Mouse (Mus musculus) kidney, embryonic 15.5 days (tissue): Measurements from ENCODE around the gene Pask. TPM values are rescaled to one million over a fixed set of nuclear protein-coding genes. Genes with fewer than 3 reads are reported as not detected.
"Not testable (repeated sequence)": the region's sequence is repeated elsewhere in the genome, so short reads cannot be mapped to it uniquely, and the experiment has no call there.

Source experiments
- ATAC-seq: fragments of 200-750 bp; cut with Nextera tagmentation; replicated peaks from 2 replicates; pipeline ENCODE4 v1.8.0; 2017; ENCODE audit warnings: moderate TSS enrichment; ENCODE audit not compliant: low FRiP score
- H3K27ac ChIP-seq: fragments of 300-500 bp; sonication (generic); 2 replicates; pipeline ENCODE4 v1.5.1; 2015; ENCODE audit warnings: mild to moderate bottlenecking, inconsistent platforms
- H3K27me3 ChIP-seq: fragments of 300-500 bp; sonication (generic); 2 replicates; pipeline ENCODE4 v1.6.1; 2015; ENCODE audit warnings: inconsistent platforms
- H3K36me3 ChIP-seq: fragments of 300-500 bp; sonication (generic); 2 replicates; pipeline ENCODE4 v1.6.1; 2015; ENCODE audit warnings: inconsistent platforms
- H3K4me1 ChIP-seq: fragments of 300-500 bp; sonication (generic); 2 replicates; pipeline ENCODE4 v1.6.1; 2015; ENCODE audit warnings: inconsistent platforms
- H3K4me2 ChIP-seq: fragments of 300-500 bp; sonication (generic); 2 replicates; pipeline ENCODE4 v1.6.1; 2015; ENCODE audit warnings: moderate library complexity, mild to moderate bottlenecking, inconsistent platforms
- H3K4me3 ChIP-seq: fragments of 300-500 bp; sonication (generic); replicated peaks from 2 replicates; pipeline ENCODE4 v1.5.1; 2015; ENCODE audit warnings: mild to moderate bottlenecking, inconsistent platforms
- H3K9ac ChIP-seq: fragments of 300-500 bp; sonication (generic); 2 replicates; pipeline ENCODE4 v1.6.1; 2015; ENCODE audit warnings: mild to moderate bottlenecking, inconsistent platforms
- H3K9me3 ChIP-seq: fragments of 300-500 bp; sonication (generic); replicated peaks from 2 replicates; pipeline ENCODE4 v1.6.1; 2016; ENCODE audit warnings: inconsistent platforms
- WGBS: fragments of 180-500 bp; shearing (Covaris S2); methylation state at CpG from one replicate; pipeline ENCODE4 v1.1.7; 2015; ENCODE audit warnings: mixed read lengths; 5-methylcytosine and 5-hydroxymethylcytosine counted together
- polyA plus RNA-seq: library from polyadenylated mRNA; unstranded; fragments of >200 nt; fragmentation: Nextera tagmentation; extraction: Ambion mirVana; gene quantifications from 2 replicates; pipeline ENCODE4 v1.2.1, GENCODE M21; 2015

Gene Pask
- polyA plus RNA-seq, 1 experiment from 2014 or later = 17.4 TPM

GRCm38 (mm10) chr1:93334621-93335020 is 8.7 kb downstream of the Pask start:
- Histone ChIP-seq H3K4me1 (no peaks in the 10 kb centered on the region), H3K9me3 (no peaks in the 10 kb centered on the region), H3K9ac (no peak overlapping the region), H3K4me3 (no peak overlapping the region), H3K27me3 (no peaks in the 10 kb centered on the region), H3K27ac (no peak overlapping the region), H3K4me2 (no peak overlapping the region), H3K36me3 (peaks cover 63% of the 10 kb centered on the region)
- ATAC-seq = no peak
- 74% methylated on average over 2 of the region's 2 CpGs for WGBS

DNA sequence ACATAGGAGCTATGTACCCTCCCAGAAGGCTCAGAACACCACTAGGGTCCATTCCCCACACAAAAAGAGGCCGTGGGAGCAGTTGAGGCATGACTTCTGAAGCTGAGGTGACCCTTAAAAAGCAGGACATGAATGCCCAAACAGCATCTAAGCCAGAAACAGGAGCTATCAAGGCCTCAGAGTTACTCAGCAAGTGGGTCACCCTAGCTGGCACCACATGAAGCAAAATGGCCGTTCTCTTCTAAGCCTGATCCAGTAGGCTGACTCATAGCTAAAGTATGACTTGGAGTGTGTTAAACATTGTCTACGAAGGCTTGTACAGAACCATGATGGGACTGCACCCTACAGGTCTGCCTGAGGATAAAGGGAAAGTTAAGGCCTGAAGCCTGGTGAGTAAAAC is 16.8 kb downstream of the Pask start:
- Histone ChIP-seq H3K9ac (no peak overlapping the region), H3K4me1 (no peaks in the 10 kb centered on the region), H3K36me3 (peaks cover 87% of the 10 kb centered on the region), H3K27ac (no peak overlapping the region), H3K4me3 (no peak overlapping the region), H3K4me2 (no peak overlapping the region), H3K9me3 (no peaks in the 10 kb centered on the region), H3K27me3 (no peaks in the 10 kb centered on the region)
- 93% methylated on average over 3 of the region's 3 CpGs for WGBS
- ATAC-seq = no peak

DNA sequence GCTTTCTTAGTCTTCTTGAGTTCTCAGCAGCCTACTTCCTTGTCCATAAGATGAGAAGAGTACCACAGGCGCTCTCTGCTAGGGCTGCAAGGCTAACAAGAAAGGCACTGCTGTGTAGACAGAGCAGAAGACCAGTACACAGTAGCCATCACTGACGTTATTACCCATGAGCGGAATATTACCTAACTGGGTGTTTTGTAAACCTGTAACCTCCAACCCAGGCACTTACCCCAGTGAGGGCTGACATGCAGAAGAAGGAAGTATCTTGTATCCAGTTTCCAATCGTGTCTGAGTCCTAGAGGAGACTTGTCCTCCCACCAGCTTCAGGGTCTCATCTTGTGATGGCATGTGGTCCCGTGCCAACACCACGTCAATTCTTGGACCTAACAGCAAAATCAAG is 19.3 kb downstream of the Pask start:
- H3K27me3 ChIP-seq = no peaks in the 10 kb centered on the region
- H3K9ac ChIP-seq = no peak overlapping the region
- no peaks in the 10 kb centered on the region for H3K9me3 ChIP-seq
- ATAC-seq = no peak
- peaks cover 90% of the 10 kb centered on the region for H3K36me3 ChIP-seq
- WGBS = 90% methylated on average over 6 of the region's 6 CpGs
- H3K27ac ChIP-seq = no peak overlapping the region
- no peaks in the 10 kb centered on the region for H3K4me1 ChIP-seq
- no peak overlapping the region for H3K4me3 ChIP-seq
- no peak overlapping the region for H3K4me2 ChIP-seq

- H3K4me2 ChIP-seq = peak within 1 kb of the TSS; percentile 84
- H3K9me3 ChIP-seq = no peaks in the 10 kb centered on the region
- peak; percentile 96 for ATAC-seq
- peak within 1 kb of the TSS; percentile 71 for H3K27ac ChIP-seq
- peaks cover 9% of the 10 kb centered on the region for H3K4me1 ChIP-seq
- H3K9ac ChIP-seq = peak within 1 kb of the TSS; percentile 90
- peaks cover 52% of the 10 kb centered on the region for H3K36me3 ChIP-seq
- 6% methylated on average over 36 of the region's 36 CpGs for WGBS
- H3K4me3 ChIP-seq = peak within 1 kb of the TSS; percentile 91
- H3K27me3 ChIP-seq = no peaks in the 10 kb centered on the region
These were observed 37.5 kb downstream of the Pask start, which contains the start of gene Mterf4 for GRCm38 (mm10) chr1:93305581-93306337. Mterf4 (minus strand) TSS chr1:93305915.

GRCm38 (mm10) chr1:93300578-93300977 is 42.7 kb downstream of the Pask start:
- ATAC-seq = no peak
- peaks cover 9% of the 10 kb centered on the region for H3K4me1 ChIP-seq
- no peaks in the 10 kb centered on the region for H3K27me3 ChIP-seq
- H3K36me3 ChIP-seq = peaks cover 88% of the 10 kb centered on the region
- 85% methylated on average over 3 of the region's 3 CpGs for WGBS
- no peak overlapping the region for H3K4me3 ChIP-seq
- no peak overlapping the region for H3K27ac ChIP-seq
- H3K9ac ChIP-seq = no peak overlapping the region
- H3K4me2 ChIP-seq = no peak overlapping the region
- H3K9me3 ChIP-seq = no peaks in the 10 kb centered on the region

- no peak overlapping the region for H3K4me3 ChIP-seq
- H3K27ac ChIP-seq = no peak overlapping the region
- peaks cover 5% of the 10 kb centered on the region for H3K4me1 ChIP-seq
- 90% methylated on average over 4 of the region's 4 CpGs for WGBS
- H3K9ac ChIP-seq = no peak overlapping the region
- peaks cover 90% of the 10 kb centered on the region for H3K36me3 ChIP-seq
- no peak for ATAC-seq
- H3K9me3 ChIP-seq = no peaks in the 10 kb centered on the region
- no peak overlapping the region for H3K4me2 ChIP-seq
- no peaks in the 10 kb centered on the region for H3K27me3 ChIP-seq
These were observed 43.5 kb downstream of the Pask start for GRCm38 (mm10) chr1:93299791-93300190.

DNA sequence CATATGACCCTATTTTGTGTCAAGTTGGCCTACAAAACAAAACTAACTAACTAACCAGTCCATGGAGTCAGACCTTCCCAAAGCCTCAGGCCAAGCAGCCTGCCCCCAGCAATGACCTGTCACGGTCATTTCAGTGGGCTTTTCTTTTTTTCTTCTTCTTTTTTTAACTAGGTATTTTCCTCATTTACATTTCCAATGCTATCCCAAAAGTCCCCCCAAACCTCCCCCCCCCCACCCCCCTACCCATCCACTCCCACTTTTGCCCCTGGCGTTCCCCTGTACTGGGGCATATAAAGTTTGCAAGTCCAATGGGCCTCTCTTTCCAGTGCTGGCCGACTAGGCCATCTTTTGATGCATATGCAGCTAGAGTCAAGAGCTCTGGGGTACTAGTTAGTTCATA is 48.8 kb downstream of the Pask start:
- H3K9me3 ChIP-seq, ATAC-seq, H3K4me1 ChIP-seq, H3K27ac ChIP-seq, H3K4me2 ChIP-seq, H3K27me3 ChIP-seq, H3K4me3 ChIP-seq, H3K9ac ChIP-seq: not testable (repeated sequence)
- peaks cover 63% of the 10 kb centered on the region for H3K36me3 ChIP-seq
- WGBS = 81% methylated on average over 3 of the region's 3 CpGs

GRCm38 (mm10) chr1:93292006-93292405 is 51.3 kb downstream of the Pask start:
- H3K9me3 ChIP-seq = no peaks in the 10 kb centered on the region
- no peak overlapping the region for H3K9ac ChIP-seq
- peaks cover 56% of the 10 kb centered on the region for H3K36me3 ChIP-seq
- 73% methylated on average over 8 of the region's 8 CpGs for WGBS
- ATAC-seq = no peak
- H3K27me3 ChIP-seq = no peaks in the 10 kb centered on the region
- no peaks in the 10 kb centered on the region for H3K4me1 ChIP-seq
- H3K27ac ChIP-seq = no peak overlapping the region
- H3K4me2 ChIP-seq = no peak overlapping the region
- no peak overlapping the region for H3K4me3 ChIP-seq

DNA sequence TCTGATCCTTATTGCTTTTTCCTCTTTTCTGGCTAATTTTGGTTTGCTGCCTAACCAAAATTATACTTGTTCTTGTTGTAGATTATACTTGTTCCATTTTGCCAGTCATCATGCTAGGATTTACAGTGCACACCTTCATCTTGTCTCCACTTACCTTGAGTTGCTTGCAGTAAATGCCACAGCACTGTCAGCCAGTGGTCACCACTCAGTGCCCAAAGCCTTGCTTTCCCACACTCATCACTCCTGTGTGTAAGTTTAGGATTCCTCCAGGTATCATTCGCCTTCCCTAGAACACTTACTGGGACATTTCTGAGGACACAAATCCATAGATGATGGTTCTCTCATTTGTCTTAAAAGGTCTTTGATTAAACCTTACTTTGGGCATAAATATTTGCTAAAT is 51.7 kb downstream of the Pask start:
- Histone ChIP-seq H3K27ac (no peak overlapping the region), H3K36me3 (peaks cover 55% of the 10 kb centered on the region), H3K9ac (no peak overlapping the region), H3K9me3 (no peaks in the 10 kb centered on the region), H3K4me3 (no peak overlapping the region), H3K4me1 (no peaks in the 10 kb centered on the region), H3K27me3 (no peaks in the 10 kb centered on the region), H3K4me2 (no peak overlapping the region)
- ATAC-seq = no peak
- WGBS = 84% methylated on average over 1 of the region's 1 CpGs

DNA sequence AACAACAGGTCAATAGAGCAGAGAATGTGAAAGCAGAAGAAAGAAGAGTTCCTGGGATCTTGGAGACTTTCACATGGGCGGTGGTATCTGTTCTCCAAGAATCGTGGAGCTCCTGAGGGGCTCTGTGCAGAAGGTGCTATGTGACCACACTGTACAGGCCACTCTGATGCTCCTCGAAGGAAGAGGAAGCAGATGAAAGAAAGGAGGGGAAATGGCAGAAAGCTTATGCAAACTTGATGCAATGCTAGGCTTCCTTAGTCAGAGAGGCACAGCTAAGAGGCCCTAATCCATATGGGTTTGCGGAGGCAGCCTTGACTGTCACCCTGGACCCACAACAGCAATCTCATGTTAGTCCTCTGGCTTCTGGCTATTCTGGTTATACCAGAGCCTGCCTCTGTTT is 52.3 kb downstream of the Pask start:
- peaks cover 51% of the 10 kb centered on the region for H3K36me3 ChIP-seq
- H3K27me3 ChIP-seq = no peaks in the 10 kb centered on the region
- H3K4me1 ChIP-seq = no peaks in the 10 kb centered on the region
- no peak overlapping the region for H3K9ac ChIP-seq
- WGBS = 86% methylated on average over 4 of the region's 4 CpGs
- ATAC-seq = no peak
- H3K27ac ChIP-seq = no peak overlapping the region
- no peak overlapping the region for H3K4me2 ChIP-seq
- H3K9me3 ChIP-seq = no peaks in the 10 kb centered on the region
- H3K4me3 ChIP-seq = no peak overlapping the region

- Histone ChIP-seq H3K27me3 (no peaks in the 10 kb centered on the region), H3K9ac (no peak overlapping the region), H3K9me3 (no peaks in the 10 kb centered on the region), H3K27ac (no peak overlapping the region), H3K36me3 (peaks cover 53% of the 10 kb centered on the region), H3K4me2 (no peak overlapping the region), H3K4me1 (no peaks in the 10 kb centered on the region), H3K4me3 (no peak overlapping the region)
- ATAC-seq = no peak
- WGBS = 61% methylated on average over 3 of the region's 3 CpGs
These were observed 53.5 kb downstream of the Pask start for GRCm38 (mm10) chr1:93289678-93290214.

GRCm38 (mm10) chr1:93277041-93277440 is 66.2 kb downstream of the Pask start:
- Histone ChIP-seq H3K9me3 (no peaks in the 10 kb centered on the region), H3K36me3 (no peaks in the 10 kb centered on the region), H3K4me3 (no peak overlapping the region), H3K4me1 (peaks cover 3% of the 10 kb centered on the region; the same call in 1 of the 2 replicates), H3K9ac (no peak overlapping the region), H3K4me2 (no peak overlapping the region), H3K27ac (no peak overlapping the region), H3K27me3 (no peaks in the 10 kb centered on the region)
- no peak for ATAC-seq
- WGBS = 81% methylated on average over 7 of the region's 7 CpGs
